Mouse (Mus musculus) heart, embryonic 12.5 days (tissue): ENCODE results near the gene Chsy1. TPM values are rescaled to one million over a fixed set of nuclear protein-coding genes. Genes with fewer than 3 reads are reported as not detected.
"Not testable (repeated sequence)": the region's sequence is repeated elsewhere in the genome, so short reads cannot be mapped to it uniquely, and the experiment has no call there.

Source experiments
- ATAC-seq: fragments of 200-750 bp; cut with Nextera tagmentation; 2 replicates; pipeline ENCODE4 v1.8.0; 2017; ENCODE audit warnings: moderate TSS enrichment, moderate library complexity; ENCODE audit not compliant: insufficient number of reproducible peaks, low FRiP score
- H3K27ac ChIP-seq: fragments of 300-500 bp; sonication (generic); 2 replicates; pipeline ENCODE4 v1.5.1; 2016; ENCODE audit warnings: mild to moderate bottlenecking, moderate library complexity; ENCODE audit not compliant: poor library complexity, severe bottlenecking
- H3K27me3 ChIP-seq: fragments of 300-500 bp; sonication (generic); replicated peaks from 2 replicates; pipeline ENCODE4 v1.6.1; 2016; ENCODE audit warnings: mild to moderate bottlenecking, moderate library complexity
- H3K36me3 ChIP-seq: fragments of 300-500 bp; sonication (generic); 2 replicates; pipeline ENCODE4 v1.6.1; 2016; ENCODE audit warnings: mild to moderate bottlenecking, moderate library complexity
- H3K4me1 ChIP-seq: fragments of 300-500 bp; sonication (generic); replicated peaks from 2 replicates; pipeline ENCODE4 v1.6.1; 2016; ENCODE audit warnings: mild to moderate bottlenecking
- H3K4me2 ChIP-seq: fragments of 300-500 bp; sonication (generic); 2 replicates; pipeline ENCODE4 v1.6.1; 2016; ENCODE audit warnings: mild to moderate bottlenecking, moderate library complexity
- H3K4me3 ChIP-seq: fragments of 300-500 bp; sonication (generic); 2 replicates; pipeline ENCODE4 v1.5.1; 2016; ENCODE audit warnings: mild to moderate bottlenecking
- H3K9ac ChIP-seq: fragments of 300-500 bp; sonication (generic); 2 replicates; pipeline ENCODE4 v1.6.1; 2016; ENCODE audit warnings: mild to moderate bottlenecking, moderate library complexity
- H3K9me3 ChIP-seq: fragments of 300-500 bp; sonication (generic); replicated peaks from 2 replicates; pipeline ENCODE4 v1.6.1; 2016; ENCODE audit warnings: mild to moderate bottlenecking, moderate library complexity
- WGBS: fragments of 180-500 bp; shearing (Covaris S2); methylation state at CpG from one replicate; pipeline ENCODE4 v1.1.7; 2016; 5-methylcytosine and 5-hydroxymethylcytosine counted together
- polyA plus RNA-seq: library from polyadenylated mRNA; unstranded; fragments of >200 nt; fragmentation: Nextera tagmentation; extraction: Ambion mirVana; gene quantifications from 2 replicates; pipeline ENCODE4 v1.2.1, GENCODE M21; 2016

Chsy1 gene
- polyA plus RNA-seq, 1 experiment from 2014 or later, result 13.3 TPM

GRCm38 (mm10) chr7:66187581-66188231, 78.4 kb downstream of the Chsy1 start:
- H3K36me3 ChIP-seq, result no peaks in the 10 kb centered on the region
- H3K4me3 ChIP-seq, result no peak overlapping the region
- no peaks in the 10 kb centered on the region for H3K27me3 ChIP-seq
- peaks cover 12% of the 10 kb centered on the region for H3K4me1 ChIP-seq
- 22% methylated on average over 4 of the region's 4 CpGs for WGBS
- ATAC-seq, result peak; percentile 60; the same call in 1 of the 2 replicates
- H3K9me3 ChIP-seq, result no peaks in the 10 kb centered on the region
- no peak overlapping the region for H3K4me2 ChIP-seq
- H3K9ac ChIP-seq, result 0 out of 2 replicates have a peak overlapping the region, but pooled peaks have one; percentile 13
- 0 out of 2 replicates have a peak overlapping the region, but pooled peaks have one; percentile 0 for H3K27ac ChIP-seq

- H3K27me3 ChIP-seq, H3K9me3 ChIP-seq, ATAC-seq, H3K27ac ChIP-seq, H3K9ac ChIP-seq, H3K36me3 ChIP-seq, H3K4me3 ChIP-seq, H3K4me2 ChIP-seq: not testable (repeated sequence)
- 91% methylated on average over 10 of the region's 10 CpGs for WGBS
- peaks cover 25% of the 10 kb centered on the region for H3K4me1 ChIP-seq
Measured at GRCm38 (mm10) chr7:66190385-66190784, 81.1 kb downstream of the Chsy1 start.

DNA sequence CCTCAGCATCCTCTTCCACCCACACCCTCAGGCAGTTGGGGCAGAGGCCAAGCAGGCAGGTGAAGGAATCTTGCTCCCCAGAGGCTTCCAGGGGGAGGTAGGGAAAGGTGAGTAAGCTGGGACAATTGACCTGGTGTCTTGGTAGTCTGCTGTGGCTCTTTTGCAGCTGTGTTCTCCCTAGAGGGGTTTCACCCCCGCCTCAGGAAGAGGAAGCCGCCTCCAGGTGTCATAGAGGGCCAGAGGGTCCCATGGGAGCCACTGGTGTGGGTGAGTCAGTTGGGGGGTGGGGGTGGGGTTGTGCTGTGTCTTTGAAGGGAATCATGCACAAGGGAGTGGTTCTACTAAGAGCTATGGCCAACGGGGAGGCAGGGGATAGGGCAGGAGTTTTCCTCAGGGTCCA, 85.2 kb downstream of the Chsy1 start:
- 64% methylated on average over 3 of the region's 3 CpGs for WGBS
- Histone ChIP-seq H3K27ac (0 out of 2 replicates have a peak overlapping the region, but pooled peaks have one; percentile 93), H3K4me2 (no peak overlapping the region), H3K4me1 (peaks cover 50% of the 10 kb centered on the region), H3K9me3 (no peaks in the 10 kb centered on the region), H3K36me3 (no peaks in the 10 kb centered on the region), H3K27me3 (no peaks in the 10 kb centered on the region), H3K9ac (no peak overlapping the region), H3K4me3 (no peak overlapping the region)
- no peak for ATAC-seq

DNA sequence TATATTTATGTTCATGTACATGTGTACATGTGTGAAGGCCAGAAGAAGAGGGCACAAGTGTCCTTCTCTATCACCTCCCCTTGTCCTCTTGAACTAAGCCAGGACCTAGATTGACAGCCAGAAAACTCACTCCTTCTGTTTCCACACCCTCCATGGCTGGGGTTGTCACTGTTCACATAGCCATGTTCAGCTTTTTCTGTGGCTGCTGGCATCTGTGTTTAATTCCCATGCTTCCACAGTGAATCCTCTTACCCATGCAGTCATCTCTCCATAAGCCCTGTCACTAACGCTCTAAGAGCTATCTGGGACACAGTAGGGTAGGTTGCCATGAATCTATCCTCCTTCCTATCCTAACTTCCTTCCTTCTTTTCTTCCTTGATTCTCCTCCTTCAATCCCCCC, 86.6 kb downstream of the Chsy1 start:
- Histone ChIP-seq H3K9ac (no peak overlapping the region), H3K4me3 (no peak overlapping the region), H3K36me3 (no peaks in the 10 kb centered on the region), H3K27me3 (no peaks in the 10 kb centered on the region), H3K9me3 (no peaks in the 10 kb centered on the region), H3K4me1 (peaks cover 64% of the 10 kb centered on the region), H3K27ac (peak overlapping the region; percentile 93), H3K4me2 (0 out of 2 replicates have a peak overlapping the region, but pooled peaks have one; percentile 13)
- WGBS, result 22% methylated on average over 1 of the region's 1 CpGs
- ATAC-seq, result no peak

DNA sequence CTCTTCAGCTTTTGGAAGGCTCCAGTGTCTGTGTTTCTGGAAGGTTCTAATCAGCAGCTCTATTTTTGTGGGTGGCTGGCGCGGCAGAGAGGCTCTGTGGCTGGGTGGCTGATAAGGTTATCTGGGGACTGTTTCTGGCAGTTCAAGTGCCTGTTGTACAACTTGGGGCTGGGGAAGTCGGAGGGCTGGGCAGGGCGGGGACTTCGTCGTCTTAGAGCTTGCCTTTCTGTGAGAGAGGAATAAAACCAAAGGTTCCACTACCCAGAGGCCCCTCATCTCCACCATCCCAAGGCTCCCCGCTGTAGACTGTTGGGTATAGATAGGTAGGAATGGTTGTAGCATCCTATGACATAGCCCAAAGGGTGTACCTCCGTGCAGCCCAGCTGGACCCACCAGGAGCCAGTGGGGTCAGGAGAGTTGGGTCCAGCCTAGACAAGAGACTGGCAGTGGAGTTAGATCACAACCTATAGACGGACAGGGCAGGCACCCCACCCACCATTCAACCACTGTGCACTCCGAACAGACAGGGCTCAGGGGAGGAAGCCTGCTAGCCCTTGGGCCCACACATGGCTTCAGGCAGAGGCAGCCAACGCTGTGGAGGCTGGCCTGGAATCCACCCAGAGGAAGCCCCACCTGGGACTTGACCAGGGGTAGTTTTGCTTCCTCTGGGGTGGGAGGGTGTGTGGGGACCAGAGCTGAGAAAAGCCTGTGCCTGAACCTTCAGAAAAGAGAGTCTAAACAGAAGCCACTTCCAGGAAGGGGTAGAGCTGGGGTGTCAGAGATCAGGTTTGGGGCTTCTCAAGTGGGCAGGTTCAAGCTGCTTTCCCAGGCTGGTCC, 87.5 kb downstream of the Chsy1 start:
- Histone ChIP-seq H3K9ac (no peak overlapping the region), H3K27me3 (no peaks in the 10 kb centered on the region), H3K4me1 (peaks cover 71% of the 10 kb centered on the region), H3K4me2 (peak overlapping the region; percentile 44), H3K9me3 (no peaks in the 10 kb centered on the region), H3K4me3 (no peak overlapping the region), H3K36me3 (no peaks in the 10 kb centered on the region), H3K27ac (peak overlapping the region; percentile 93)
- ATAC-seq, result peak; percentile 89
- WGBS, result 10% methylated on average over 11 of the region's 11 CpGs

- WGBS, result 86% methylated on average over 10 of the region's 10 CpGs
- H3K4me2 ChIP-seq, result no peak overlapping the region
- no peak for ATAC-seq
- peaks cover 71% of the 10 kb centered on the region for H3K4me1 ChIP-seq
- H3K9ac ChIP-seq, result no peak overlapping the region
- no peaks in the 10 kb centered on the region for H3K36me3 ChIP-seq
- no peak overlapping the region for H3K4me3 ChIP-seq
- peak overlapping the region; percentile 72; the same call in 1 of the 2 replicates for H3K27ac ChIP-seq
- H3K27me3 ChIP-seq, result no peaks in the 10 kb centered on the region
- no peaks in the 10 kb centered on the region for H3K9me3 ChIP-seq
Measured at GRCm38 (mm10) chr7:66198416-66198815, 89.1 kb downstream of the Chsy1 start.

DNA sequence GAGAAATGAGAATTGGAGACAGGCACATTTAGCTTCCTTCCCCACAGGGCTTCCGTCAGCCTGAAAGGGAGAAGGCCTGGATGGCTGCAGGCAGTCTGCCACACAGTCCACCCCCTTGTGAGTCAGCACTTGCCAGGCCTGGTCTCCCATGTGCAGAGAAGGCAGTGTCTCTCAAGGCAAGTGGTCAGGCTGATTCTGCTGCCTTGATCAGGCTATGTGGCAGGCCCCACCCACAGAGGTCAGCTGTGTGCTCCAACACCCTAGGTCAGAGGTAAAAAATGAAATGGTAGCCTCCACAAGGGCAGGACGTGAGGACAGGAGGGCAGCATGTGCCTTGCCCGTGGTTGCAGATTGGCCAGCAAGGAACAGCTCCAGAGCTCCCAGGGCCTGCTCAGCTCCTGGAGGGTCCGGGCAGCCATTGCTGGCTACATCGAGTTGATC, 90.1 kb downstream of the Chsy1 start:
- 56% methylated on average over 5 of the region's 5 CpGs for WGBS

GRCm38 (mm10) chr7:66200383-66200782, 91.1 kb downstream of the Chsy1 start:
- Histone ChIP-seq H3K36me3 (no peaks in the 10 kb centered on the region), H3K9ac (no peak overlapping the region), H3K4me2 (no peak overlapping the region), H3K27ac (0 out of 2 replicates have a peak overlapping the region, but pooled peaks have one; percentile 6), H3K4me3 (no peak overlapping the region), H3K27me3 (no peaks in the 10 kb centered on the region), H3K4me1 (peaks cover 57% of the 10 kb centered on the region), H3K9me3 (peaks cover 3% of the 10 kb centered on the region)
- no peak for ATAC-seq
- 61% methylated on average over 3 of the region's 3 CpGs for WGBS

More for the DNA sequence above, 90.1 kb downstream of the Chsy1 start:
- Histone ChIP-seq H3K9me3 (no peaks in the 10 kb centered on the region; the same call in 1 of the 2 replicates), H3K9ac (no peak overlapping the region), H3K4me3 (no peak overlapping the region), H3K27ac (peak overlapping the region; percentile 72), H3K27me3 (no peaks in the 10 kb centered on the region), H3K36me3 (no peaks in the 10 kb centered on the region), H3K4me2 (no peak overlapping the region), H3K4me1 (peaks cover 67% of the 10 kb centered on the region)
- ATAC-seq, result peak; percentile 85

- Histone ChIP-seq H3K4me2 (no peak overlapping the region), H3K36me3 (no peaks in the 10 kb centered on the region), H3K4me3 (no peak overlapping the region), H3K9me3 (peaks cover 3% of the 10 kb centered on the region), H3K4me1 (peaks cover 52% of the 10 kb centered on the region), H3K9ac (no peak overlapping the region), H3K27ac (0 out of 2 replicates have a peak overlapping the region, but pooled peaks have one; percentile 6), H3K27me3 (no peaks in the 10 kb centered on the region)
- ATAC-seq, result no peak
- WGBS, result 23% methylated on average over 8 of the region's 8 CpGs
Measured at GRCm38 (mm10) chr7:66200791-66201450, 91.6 kb downstream of the Chsy1 start.

DNA sequence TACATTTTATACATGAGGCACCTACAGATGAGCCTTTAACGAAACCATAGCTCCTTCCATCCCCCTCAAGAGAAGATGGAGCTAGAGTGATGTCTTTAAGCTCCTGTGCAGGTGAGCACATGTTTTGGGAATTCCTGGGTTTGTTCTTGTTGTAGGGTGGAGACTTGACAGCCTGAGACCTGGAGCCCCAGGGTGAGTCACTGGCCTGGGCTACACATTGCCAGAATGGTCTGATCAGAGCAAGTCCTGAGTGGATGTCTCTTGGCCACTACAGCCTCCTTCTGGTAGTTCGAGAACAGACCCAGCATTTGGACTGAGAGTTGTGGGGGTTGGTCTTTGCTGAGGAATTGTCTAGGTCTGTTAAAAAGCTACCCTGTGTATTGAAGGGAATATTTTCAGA, 92.3 kb downstream of the Chsy1 start:
- WGBS, result 84% methylated on average over 2 of the region's 2 CpGs
- Histone ChIP-seq H3K4me2 (no peak overlapping the region), H3K9ac (no peak overlapping the region), H3K4me3 (no peak overlapping the region), H3K27me3 (no peaks in the 10 kb centered on the region), H3K9me3 (peaks cover 3% of the 10 kb centered on the region), H3K4me1 (peaks cover 46% of the 10 kb centered on the region), H3K36me3 (no peaks in the 10 kb centered on the region), H3K27ac (no peak overlapping the region)
- ATAC-seq, result no peak

DNA sequence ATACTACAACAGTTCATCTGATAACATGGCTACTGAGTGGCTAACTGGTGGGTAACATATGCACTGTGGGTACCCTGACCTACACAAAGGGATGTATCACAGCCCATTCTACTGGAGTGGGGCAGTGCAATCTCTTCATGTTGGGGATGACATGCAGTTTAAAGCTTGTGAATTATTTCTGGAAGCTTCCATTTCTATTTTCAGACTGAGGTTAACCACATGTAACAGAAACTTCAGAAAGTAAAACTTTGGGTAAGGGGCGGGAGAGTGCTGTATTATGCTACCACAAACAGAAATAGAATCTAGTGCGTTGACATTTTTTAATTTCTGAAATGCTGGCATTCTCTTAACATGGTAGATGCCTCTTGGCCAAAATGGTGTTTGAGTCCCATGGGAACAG, 100.6 kb downstream of the Chsy1 start:
- H3K4me1 ChIP-seq, result no peaks in the 10 kb centered on the region
- no peaks in the 10 kb centered on the region for H3K27me3 ChIP-seq
- 86% methylated on average over 2 of the region's 2 CpGs for WGBS
- no peak overlapping the region for H3K27ac ChIP-seq
- ATAC-seq, result no peak
- no peak overlapping the region for H3K4me3 ChIP-seq
- no peaks in the 10 kb centered on the region for H3K36me3 ChIP-seq
- H3K9me3 ChIP-seq, result peaks cover 13% of the 10 kb centered on the region
- H3K9ac ChIP-seq, result no peak overlapping the region
- no peak overlapping the region for H3K4me2 ChIP-seq
